Mouse (Mus musculus) gastrocnemius, adult 2 months (tissue): Measurements from ENCODE around the gene Fam181b. TPM values are rescaled to one million over a fixed set of nuclear protein-coding genes. Genes with fewer than 3 reads are reported as not detected.

Experiments used
- DNase-seq: peaks from one replicate; pipeline ENCODE4 v3.0.0; 2022
- H3K27ac ChIP-seq: fragments of 200-600 bp; 2 replicates; pipeline ENCODE4 v1.8.1; 2022; ENCODE audit warnings: mild to moderate bottlenecking
- H3K4me3 ChIP-seq: fragments of 200-600 bp; 2 replicates; pipeline ENCODE4 v1.8.1; 2022; ENCODE audit warnings: mild to moderate bottlenecking, moderate library complexity
- CTCF ChIP-seq: fragments of 200-600 bp; IDR thresholded peaks from 2 replicates; pipeline ENCODE4 v1.8.1; 2022; ENCODE audit warnings: antibody characterized with exemption, mild to moderate bottlenecking, moderate library complexity
- intact Hi-C: fragments of 180-260 bp; cut with DNase I; formaldehyde crosslinking; loops from one replicate; pipeline ENCODE4 v1.15.1; 2025
- total RNA-seq, 2 experiments: library from RNA; stranded (reverse); gene quantifications; 2 replicates each; pipeline ENCODE4 v1.2.3; 2021

The Fam181b gene
- total RNA-seq, 2 experiments from 2014 or later = 1.1 to 1.4 TPM

DNA sequence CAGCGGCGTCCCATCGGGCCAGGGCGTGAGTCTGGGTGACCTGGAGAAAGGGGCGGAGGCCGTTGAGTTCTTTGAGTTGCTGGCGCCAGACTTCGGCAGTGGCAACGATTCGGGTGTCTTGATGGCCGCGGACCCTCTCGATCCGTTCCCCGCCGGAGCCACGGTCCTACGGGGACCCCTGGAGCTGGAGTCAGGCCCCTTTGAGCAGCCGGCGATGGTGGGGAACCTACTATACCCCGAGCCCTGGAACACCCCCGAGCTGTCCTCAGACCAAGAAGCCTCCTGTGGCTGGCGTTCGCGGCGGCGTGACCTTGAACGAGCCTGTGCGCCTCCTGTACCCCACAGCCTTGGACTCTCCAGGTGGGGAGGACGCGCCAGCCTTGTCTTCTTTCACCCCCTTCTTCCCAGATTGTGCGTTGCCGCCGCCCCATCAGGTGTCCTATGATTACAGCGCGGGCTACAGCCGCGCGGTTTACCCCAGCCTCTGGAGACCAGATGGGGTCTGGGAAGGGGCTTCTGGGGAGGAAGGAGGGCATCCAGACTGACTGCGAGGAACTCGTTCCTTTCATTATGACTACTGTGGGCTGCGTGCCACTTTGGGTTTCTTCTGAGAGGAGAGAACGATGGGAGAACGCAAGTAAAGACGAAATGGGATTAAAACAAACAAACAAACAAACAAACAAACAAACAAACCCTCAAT lies 1.2 kb downstream of the Fam181b start:
- Histone ChIP-seq H3K4me3 (peak overlapping the region; percentile 77), H3K27ac (peak overlapping the region; percentile 78)
- intact Hi-C loops = no loop called here
- no peak for DNase-seq
- no peak for TF ChIP-seq CTCF

DNA sequence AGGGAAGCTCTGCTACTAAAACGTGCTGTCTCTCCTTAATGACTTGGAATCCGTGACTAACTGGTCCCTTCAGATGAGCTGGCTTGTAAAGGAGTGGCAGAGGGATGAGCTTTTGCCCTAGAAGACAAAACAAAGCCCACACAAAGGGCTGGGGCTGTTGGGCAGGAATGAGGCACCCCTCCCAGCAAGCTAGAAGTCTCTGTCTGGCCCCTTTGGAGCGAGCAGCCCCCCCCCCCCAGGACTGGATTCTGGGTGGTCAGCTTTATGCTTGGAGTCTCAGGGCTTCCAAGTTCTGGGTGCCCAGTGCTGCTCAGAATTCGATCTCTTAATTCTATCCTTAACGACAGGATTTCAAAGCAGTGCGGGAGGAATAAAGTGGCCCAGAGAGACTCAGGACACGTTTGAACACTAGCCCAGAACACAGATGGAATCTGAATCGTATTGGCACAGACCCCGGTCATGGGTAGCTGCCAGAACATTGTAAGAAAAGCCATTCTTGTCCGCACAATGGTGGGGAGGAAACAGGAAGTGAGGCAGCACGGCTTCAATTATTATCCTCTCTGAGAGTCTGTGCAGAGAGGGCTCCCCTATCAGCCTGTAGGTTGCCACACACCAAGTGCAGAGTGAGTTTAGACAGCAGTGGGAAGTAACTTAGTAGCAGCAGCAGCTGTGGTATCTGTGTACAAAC lies 13.8 kb downstream of the Fam181b start:
- TF ChIP-seq CTCF = no peak
- Histone ChIP-seq H3K4me3 (peak overlapping the region; percentile 48), H3K27ac (peak overlapping the region; percentile 68)
- intact Hi-C loops = no loop called here
- peak; percentile 63 for DNase-seq

DNA sequence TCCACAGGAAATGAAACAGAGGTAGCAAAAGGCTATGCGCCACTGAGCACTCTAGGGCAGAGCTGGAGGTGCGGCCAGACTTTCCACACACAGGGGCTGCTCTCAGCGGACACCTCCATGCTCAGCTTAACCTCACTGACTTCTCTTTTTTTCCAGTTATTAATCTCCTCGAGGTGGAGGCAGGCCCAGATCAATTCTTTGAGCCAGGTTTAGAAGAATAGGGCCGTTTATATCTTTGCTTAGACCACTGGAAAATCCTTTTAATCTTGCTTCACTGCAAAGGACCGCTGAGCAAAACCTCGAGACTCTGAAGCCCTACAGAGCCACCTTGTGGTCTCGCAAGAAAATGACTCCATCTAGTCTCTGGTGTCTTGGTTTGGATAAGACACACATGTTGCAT lies 15.8 kb downstream of the Fam181b start:
- intact Hi-C loops = loop anchor here (5.0 kb wide), 2 partner anchors 128 to 223 kb away; partner anchors contain the start of genes Ddias and Prcp
- DNase-seq = peak; percentile 20
- TF ChIP-seq CTCF = peak; percentile 62
- Histone ChIP-seq H3K27ac (no peak overlapping the region), H3K4me3 (peak overlapping the region; percentile 41)

DNA sequence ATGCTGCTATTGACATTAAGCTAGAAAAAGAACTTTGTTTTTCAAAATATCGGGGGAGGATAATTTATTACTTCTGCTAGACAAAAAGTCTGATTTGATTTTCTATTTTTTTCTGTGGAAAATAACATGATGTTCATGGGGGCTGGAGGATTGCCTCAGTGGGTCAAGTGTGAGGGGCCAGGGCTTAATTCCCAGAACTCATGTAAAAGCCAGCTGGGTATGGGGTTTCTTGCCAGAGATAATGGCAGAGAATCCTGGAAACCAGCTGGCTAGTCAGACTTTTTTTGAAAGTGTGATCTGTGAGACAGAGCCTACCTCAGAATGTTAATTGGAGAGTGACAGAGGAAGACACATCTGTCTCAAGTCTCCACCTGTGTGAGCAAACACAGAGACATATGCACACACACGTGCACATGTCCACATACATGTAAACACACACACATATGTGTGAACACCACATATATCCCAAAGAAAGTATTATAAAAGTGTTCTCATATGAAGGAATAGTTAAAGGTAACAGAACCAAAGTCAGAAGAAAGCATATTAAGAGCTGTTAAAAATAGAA lies 25.2 kb downstream of the Fam181b start:
- Histone ChIP-seq H3K4me3 (no peak overlapping the region), H3K27ac (no peak overlapping the region)
- DNase-seq = no peak
- intact Hi-C loops = no loop called here
- TF ChIP-seq CTCF = no peak

- Histone ChIP-seq H3K4me3 (no peak overlapping the region), H3K27ac (no peak overlapping the region)
- no peak for TF ChIP-seq CTCF
- intact Hi-C loops = no loop called here
- no peak for DNase-seq
Observed at GRCm38 (mm10) chr7:93110370-93110965, 30.8 kb downstream of the Fam181b start.

GRCm38 (mm10) chr7:93111056-93111455 lies 31.4 kb downstream of the Fam181b start:
- Histone ChIP-seq H3K27ac (no peak overlapping the region), H3K4me3 (no peak overlapping the region)
- no peak for TF ChIP-seq CTCF
- intact Hi-C loops = no loop called here
- DNase-seq = no peak

DNA sequence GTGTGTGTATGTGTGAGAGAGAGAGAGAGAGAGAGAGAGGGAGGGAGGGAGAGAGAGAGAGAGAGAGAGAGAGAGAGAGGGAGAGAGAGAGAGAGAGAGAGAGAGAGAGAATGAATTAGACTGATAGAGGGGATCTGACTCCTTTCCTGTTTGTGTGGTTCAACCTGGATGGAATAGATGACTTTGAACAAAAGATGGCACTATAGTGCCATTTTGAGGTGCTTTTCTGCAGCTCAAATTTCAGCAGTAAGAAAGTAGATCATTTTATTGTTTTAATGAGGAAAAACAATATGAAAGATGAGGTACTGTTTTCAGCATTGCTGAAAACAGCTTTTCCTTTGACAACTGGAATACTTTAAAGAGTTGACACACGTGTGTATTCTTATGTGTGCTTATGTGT lies 37.9 kb downstream of the Fam181b start:
- no peak overlapping the region for H3K4me3 ChIP-seq
- DNase-seq = no peak
- H3K27ac ChIP-seq = no peak overlapping the region
- intact Hi-C loops = no loop called here
- TF ChIP-seq CTCF = no peak

GRCm38 (mm10) chr7:93123936-93124335 lies 44.3 kb downstream of the Fam181b start:
- H3K4me3 ChIP-seq = no peak overlapping the region
- peak; percentile 49 for TF ChIP-seq CTCF
- no peak for DNase-seq
- intact Hi-C loops = no loop called here
- H3K27ac ChIP-seq = no peak overlapping the region

Other genes starting within 250 kb of the Fam181b start
- gene Ddias, start 205.6 kb upstream of the Fam181b start, total RNA-seq = under 1 TPM in 1 of 2 experiments, not detected in 1; 0.06 TPM
- 1 to 10 TPM; 2.9 to 3.5 TPM for gene Prcp, start 205.4 kb upstream of the Fam181b start, total RNA-seq